Mouse (Mus musculus) megakaryocyte, embryonic 14.5 days (primary cell): Measurements from ENCODE around the gene Spata5.

ENCODE experiments used
- FLI1 ChIP-seq: IDR thresholded peaks from 2 replicates; pipeline ENCODE4 v1.6.1; 2012; ENCODE audit warnings: low read length, inconsistent platforms, mixed read lengths
- GATA1 ChIP-seq: IDR thresholded peaks from 3 replicates; pipeline ENCODE4 v1.6.1; 2012; ENCODE audit warnings: mixed read lengths, low read length, inconsistent platforms, borderline replicate concordance

- no peak for TF ChIP-seq FLI1
- no peak for TF ChIP-seq GATA1
Measured at GRCm38 (mm10) chr3:37418341-37418740, 1.4 kb upstream of the Spata5 start.
